Mouse (Mus musculus): ENCODE measurements around the gene Cd44. TPM values are rescaled to one million over a fixed set of nuclear protein-coding genes. Genes with fewer than 3 reads are reported as not detected.

The Cd44 gene
- polyA plus RNA-seq, 1 experiment from 2014 or later = 25.9 TPM

DNA sequence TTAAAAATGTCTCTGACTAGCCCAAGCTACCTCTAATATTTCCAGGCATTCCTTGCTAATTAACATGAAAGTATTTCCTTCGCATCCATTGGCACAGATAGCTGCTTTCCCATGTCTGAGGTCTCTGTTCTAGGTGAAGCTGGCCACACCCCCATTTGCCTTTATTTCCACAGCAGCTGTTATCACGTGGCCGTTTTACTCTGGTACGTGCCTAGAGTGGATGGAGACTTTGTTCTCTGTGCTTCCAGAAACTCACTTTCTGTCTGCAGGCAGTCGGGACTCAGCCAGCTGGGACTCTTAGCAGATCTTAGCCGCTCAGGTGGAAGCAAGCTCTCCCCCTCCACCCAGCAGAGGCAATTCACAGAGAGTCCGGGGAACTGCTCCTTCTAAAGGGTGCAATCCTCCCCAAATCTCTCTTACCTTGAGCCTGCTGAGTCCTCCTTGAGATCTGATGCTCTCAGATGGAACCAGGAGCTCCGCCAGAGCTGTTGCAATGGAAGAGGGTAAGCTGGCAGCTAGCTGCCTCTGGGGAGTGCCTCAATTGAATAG, 39.4 kb upstream of the Cd44 start:
- Histone ChIP-seq H3K4me3 (ENCODE audit: low read depth, low read length) (no peak overlapping the region), H3K27me3 (replicated peaks; ENCODE audit: control insufficient read depth, insufficient read depth, low read length) (no peaks in the 10 kb centered on the region), H3K4me1 (replicated peaks; ENCODE audit: control insufficient read depth, insufficient read depth, low read length) (no peaks in the 10 kb centered on the region), H3K9ac (ENCODE audit: low read depth, low read length) (no peak overlapping the region), H3K27ac (ENCODE audit: low read depth, low read length) (no peak overlapping the region), H3K9me3 (ENCODE audit: control insufficient read depth, low read length) (no peaks in the 10 kb centered on the region), H3K36me3 (ENCODE audit: control insufficient read depth, insufficient read depth, low read length) (no peaks in the 10 kb centered on the region), H3K4me2 (no peak overlapping the region)
- DNase-seq (ENCODE audit: low spot score) (peak; percentile 14), ATAC-seq (replicated peaks; ENCODE audit: low FRiP score) (no peak)
- WGBS = 56% methylated on average over 8 of the region's 8 CpGs

DNA sequence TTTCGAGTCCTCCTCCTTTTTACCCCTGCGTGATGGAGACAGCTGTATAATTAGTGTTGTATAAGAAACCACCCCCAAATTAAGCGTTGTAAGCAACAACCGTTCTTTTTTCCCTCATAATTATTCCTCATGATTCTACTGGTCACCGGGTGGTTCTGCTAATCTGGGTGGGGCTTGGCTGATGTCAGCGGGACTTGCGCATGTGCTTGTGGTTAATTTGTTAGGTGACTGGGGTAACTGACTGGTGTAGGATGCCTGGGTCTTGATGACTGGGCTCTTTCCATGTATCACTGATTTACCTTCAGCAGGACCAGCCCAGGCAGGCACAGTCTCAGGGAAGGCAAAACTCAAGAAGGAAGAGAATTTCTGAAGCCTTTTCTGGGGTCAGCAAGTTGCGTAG, 38.7 kb upstream of the Cd44 start:
- H3K4me2 ChIP-seq = no peak overlapping the region
- no peak overlapping the region for H3K4me3 ChIP-seq (ENCODE audit: low read depth, low read length)
- DNase-seq (ENCODE audit: low spot score) (peak; percentile 25), ATAC-seq (replicated peaks; ENCODE audit: low FRiP score) (no peak)
- H3K27me3 ChIP-seq (replicated peaks; ENCODE audit: control insufficient read depth, insufficient read depth, low read length) = no peaks in the 10 kb centered on the region
- H3K4me1 ChIP-seq (replicated peaks; ENCODE audit: control insufficient read depth, insufficient read depth, low read length) = no peaks in the 10 kb centered on the region
- H3K27ac ChIP-seq (ENCODE audit: low read depth, low read length) = no peak overlapping the region
- no peak overlapping the region for H3K9ac ChIP-seq (ENCODE audit: low read depth, low read length)
- 83% methylated on average over 8 of the region's 8 CpGs for WGBS
- no peaks in the 10 kb centered on the region for H3K36me3 ChIP-seq (ENCODE audit: control insufficient read depth, insufficient read depth, low read length)
- no peaks in the 10 kb centered on the region for H3K9me3 ChIP-seq (ENCODE audit: control insufficient read depth, low read length)

DNA sequence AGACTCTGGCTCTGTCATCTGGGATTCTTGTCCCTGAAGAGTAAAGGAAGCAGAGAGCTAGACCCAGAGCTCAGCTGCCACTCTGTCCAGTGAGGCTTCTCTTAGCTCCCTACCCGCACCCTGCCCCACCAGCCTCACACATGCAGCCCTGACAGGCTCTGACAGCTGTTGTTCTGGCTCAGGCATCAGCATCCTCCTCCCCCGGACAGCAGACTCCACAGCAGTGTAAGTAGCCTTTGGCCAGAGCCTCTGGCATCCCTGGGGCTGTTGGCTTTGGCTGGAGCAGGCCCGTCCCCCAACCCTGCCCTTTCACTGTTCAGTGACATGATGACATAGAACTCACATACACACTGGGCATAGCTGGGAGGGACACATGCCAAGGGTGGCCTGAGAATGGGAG, 35.4 kb upstream of the Cd44 start:
- peak; percentile 29 for DNase-seq (ENCODE audit: low spot score)
- Histone ChIP-seq H3K36me3 (ENCODE audit: control insufficient read depth, insufficient read depth, low read length) (no peaks in the 10 kb centered on the region), H3K9me3 (ENCODE audit: control insufficient read depth, low read length) (no peaks in the 10 kb centered on the region), H3K27me3 (replicated peaks; ENCODE audit: control insufficient read depth, insufficient read depth, low read length) (no peaks in the 10 kb centered on the region), H3K27ac (ENCODE audit: low read depth, low read length) (no peak overlapping the region), H3K4me3 (ENCODE audit: low read depth, low read length) (no peak overlapping the region), H3K4me1 (replicated peaks; ENCODE audit: control insufficient read depth, insufficient read depth, low read length) (no peaks in the 10 kb centered on the region), H3K9ac (ENCODE audit: low read depth, low read length) (no peak overlapping the region), H3K4me2 (no peak overlapping the region)
- no peak for ATAC-seq (replicated peaks; ENCODE audit: low FRiP score)
- 66% methylated on average over 3 of the region's 3 CpGs for WGBS

DNA sequence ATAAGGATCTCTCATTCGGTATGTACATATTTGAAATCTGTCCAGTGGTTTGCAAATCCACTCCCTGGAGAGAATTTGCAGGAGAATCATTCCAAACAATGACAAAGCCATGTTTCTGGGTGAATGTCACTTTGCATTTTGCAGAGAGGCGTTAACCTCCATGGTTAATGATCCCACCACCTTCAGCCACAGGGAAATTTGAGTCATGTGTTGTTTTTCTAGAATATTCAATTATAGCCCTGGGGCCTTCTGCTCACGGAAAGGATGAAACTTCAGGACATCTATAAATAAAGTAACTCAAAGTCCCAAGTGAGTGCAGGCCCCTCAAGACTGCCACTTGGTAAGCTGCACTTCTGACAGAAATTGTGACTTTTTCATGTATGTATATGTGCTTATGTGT, 33.4 kb upstream of the Cd44 start:
- WGBS = 73% methylated on average over 3 of the region's 3 CpGs
- DNase-seq (ENCODE audit: low spot score) = no peak
- Histone ChIP-seq H3K27ac (ENCODE audit: low read depth, low read length) (no peak overlapping the region), H3K4me2 (no peak overlapping the region), H3K9ac (ENCODE audit: low read depth, low read length) (no peak overlapping the region), H3K4me1 (replicated peaks; ENCODE audit: control insufficient read depth, insufficient read depth, low read length) (no peaks in the 10 kb centered on the region), H3K9me3 (ENCODE audit: control insufficient read depth, low read length) (no peaks in the 10 kb centered on the region), H3K4me3 (ENCODE audit: low read depth, low read length) (no peak overlapping the region), H3K36me3 (ENCODE audit: control insufficient read depth, insufficient read depth, low read length) (no peaks in the 10 kb centered on the region), H3K27me3 (replicated peaks; ENCODE audit: control insufficient read depth, insufficient read depth, low read length) (no peaks in the 10 kb centered on the region)
- no peak for ATAC-seq (replicated peaks; ENCODE audit: low FRiP score)

DNA sequence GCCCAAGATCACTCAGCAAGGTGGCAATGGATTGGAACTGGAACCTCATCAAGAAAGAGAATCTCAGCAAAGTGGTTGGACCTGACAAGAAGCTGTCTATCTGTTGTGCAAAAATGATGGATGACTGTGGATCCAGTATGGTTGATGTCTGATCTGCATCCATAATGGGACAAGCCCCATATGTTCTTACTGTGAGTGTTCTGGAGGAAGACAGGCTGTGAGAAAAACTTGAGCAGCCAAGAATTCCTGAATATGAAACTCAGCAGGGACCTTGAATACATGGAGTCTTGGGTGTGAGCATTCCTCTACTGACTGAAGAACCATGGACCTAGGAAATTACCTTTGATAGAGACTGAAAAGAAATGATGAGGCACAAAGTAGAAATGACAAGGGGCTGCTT, 32.3 kb upstream of the Cd44 start:
- Histone ChIP-seq H3K4me2 (no peak overlapping the region), H3K4me1 (replicated peaks; ENCODE audit: control insufficient read depth, insufficient read depth, low read length) (no peaks in the 10 kb centered on the region), H3K27me3 (replicated peaks; ENCODE audit: control insufficient read depth, insufficient read depth, low read length) (no peaks in the 10 kb centered on the region), H3K27ac (ENCODE audit: low read depth, low read length) (no peak overlapping the region), H3K36me3 (ENCODE audit: control insufficient read depth, insufficient read depth, low read length) (no peaks in the 10 kb centered on the region), H3K4me3 (ENCODE audit: low read depth, low read length) (no peak overlapping the region), H3K9ac (ENCODE audit: low read depth, low read length) (no peak overlapping the region), H3K9me3 (ENCODE audit: control insufficient read depth, low read length) (no peaks in the 10 kb centered on the region)
- ATAC-seq (replicated peaks; ENCODE audit: low FRiP score) (no peak), DNase-seq (ENCODE audit: low spot score) (no peak)

DNA sequence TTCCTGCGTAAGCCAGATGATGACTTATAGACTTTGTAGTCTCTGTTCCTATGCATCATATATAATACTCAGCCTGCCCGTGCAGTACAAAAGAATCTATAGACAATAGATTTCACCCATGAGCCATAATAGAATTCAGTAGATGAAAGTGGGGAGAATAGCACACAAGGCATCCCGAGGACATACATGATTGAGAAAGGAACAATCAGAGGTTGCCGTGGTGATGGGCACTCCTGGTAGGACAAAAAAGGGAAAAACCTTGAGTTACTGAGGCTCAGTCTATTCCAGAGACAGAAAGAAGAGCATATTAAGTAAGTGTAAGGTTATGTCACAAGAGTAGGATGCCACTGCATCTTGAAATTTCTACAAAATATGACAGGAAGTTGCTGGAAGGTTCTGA, 31.7 kb upstream of the Cd44 start:
- no peak overlapping the region for H3K27ac ChIP-seq (ENCODE audit: low read depth, low read length)
- H3K27me3 ChIP-seq (replicated peaks; ENCODE audit: control insufficient read depth, insufficient read depth, low read length) = no peaks in the 10 kb centered on the region
- WGBS = 83% methylated on average over 4 of the region's 4 CpGs
- no peak overlapping the region for H3K4me2 ChIP-seq
- DNase-seq (ENCODE audit: low spot score) = no peak
- H3K4me1 ChIP-seq (replicated peaks; ENCODE audit: control insufficient read depth, insufficient read depth, low read length) = no peaks in the 10 kb centered on the region
- no peak overlapping the region for H3K9ac ChIP-seq (ENCODE audit: low read depth, low read length)
- H3K9me3 ChIP-seq (ENCODE audit: control insufficient read depth, low read length) = no peaks in the 10 kb centered on the region
- no peak for ATAC-seq (replicated peaks; ENCODE audit: low FRiP score)
- H3K36me3 ChIP-seq (ENCODE audit: control insufficient read depth, insufficient read depth, low read length) = no peaks in the 10 kb centered on the region
- H3K4me3 ChIP-seq (ENCODE audit: low read depth, low read length) = no peak overlapping the region

DNA sequence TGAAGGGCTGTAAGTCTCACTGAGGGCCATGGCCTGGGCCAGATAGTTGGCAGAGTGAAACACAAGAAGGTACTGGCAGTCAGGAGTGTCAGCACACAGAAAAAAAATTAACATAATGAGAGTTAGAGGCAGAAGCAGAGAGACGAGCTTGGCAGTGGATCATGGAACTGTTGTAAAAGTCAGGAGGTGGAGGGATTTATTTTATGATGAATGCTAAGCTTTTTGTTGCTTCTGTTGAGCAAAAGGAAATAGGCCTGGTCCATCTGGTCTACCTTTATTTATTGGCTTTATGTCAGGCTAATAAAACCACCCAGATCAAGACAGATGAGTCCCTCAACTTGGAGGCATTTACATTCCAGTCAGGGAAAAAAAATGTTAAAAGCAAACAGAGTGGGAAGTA, 31.2 kb upstream of the Cd44 start:
- WGBS = 48% methylated on average over 1 of the region's 1 CpGs
- no peak overlapping the region for H3K4me3 ChIP-seq (ENCODE audit: low read depth, low read length)
- no peaks in the 10 kb centered on the region for H3K4me1 ChIP-seq (replicated peaks; ENCODE audit: control insufficient read depth, insufficient read depth, low read length)
- H3K36me3 ChIP-seq (ENCODE audit: control insufficient read depth, insufficient read depth, low read length) = no peaks in the 10 kb centered on the region
- no peak overlapping the region for H3K27ac ChIP-seq (ENCODE audit: low read depth, low read length)
- DNase-seq (ENCODE audit: low spot score) (no peak), ATAC-seq (replicated peaks; ENCODE audit: low FRiP score) (no peak)
- no peaks in the 10 kb centered on the region for H3K9me3 ChIP-seq (ENCODE audit: control insufficient read depth, low read length)
- H3K9ac ChIP-seq (ENCODE audit: low read depth, low read length) = no peak overlapping the region
- no peak overlapping the region for H3K4me2 ChIP-seq
- no peaks in the 10 kb centered on the region for H3K27me3 ChIP-seq (replicated peaks; ENCODE audit: control insufficient read depth, insufficient read depth, low read length)

DNA sequence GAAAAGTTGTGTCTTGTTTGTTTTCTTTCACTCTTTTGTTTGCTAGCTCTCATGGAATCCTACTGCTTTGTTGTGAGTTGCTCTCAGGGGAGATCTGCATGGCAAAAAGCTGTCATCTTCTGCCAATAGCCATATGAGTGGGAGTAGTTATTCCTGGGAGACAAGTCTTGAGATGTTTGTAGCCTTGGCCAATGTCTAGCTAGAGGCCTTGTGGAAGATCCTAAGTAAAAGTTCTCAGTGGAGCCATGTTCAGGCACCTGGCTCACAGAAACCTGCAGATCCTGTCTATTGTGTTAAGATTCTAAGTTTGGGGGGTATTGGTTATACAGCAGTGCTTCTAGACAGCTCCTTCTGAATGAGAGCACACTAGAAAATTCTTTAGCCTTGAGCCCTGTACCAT, 26.7 kb upstream of the Cd44 start:
- ATAC-seq (replicated peaks; ENCODE audit: low FRiP score) (no peak), DNase-seq (ENCODE audit: low spot score) (no peak)
- no peak overlapping the region for H3K4me2 ChIP-seq
- no peak overlapping the region for H3K27ac ChIP-seq (ENCODE audit: low read depth, low read length)
- no peaks in the 10 kb centered on the region for H3K4me1 ChIP-seq (replicated peaks; ENCODE audit: control insufficient read depth, insufficient read depth, low read length)
- H3K27me3 ChIP-seq (replicated peaks; ENCODE audit: control insufficient read depth, insufficient read depth, low read length) = no peaks in the 10 kb centered on the region
- no peak overlapping the region for H3K4me3 ChIP-seq (ENCODE audit: low read depth, low read length)
- no peaks in the 10 kb centered on the region for H3K9me3 ChIP-seq (ENCODE audit: control insufficient read depth, low read length)
- no peak overlapping the region for H3K9ac ChIP-seq (ENCODE audit: low read depth, low read length)
- H3K36me3 ChIP-seq (ENCODE audit: control insufficient read depth, insufficient read depth, low read length) = no peaks in the 10 kb centered on the region

DNA sequence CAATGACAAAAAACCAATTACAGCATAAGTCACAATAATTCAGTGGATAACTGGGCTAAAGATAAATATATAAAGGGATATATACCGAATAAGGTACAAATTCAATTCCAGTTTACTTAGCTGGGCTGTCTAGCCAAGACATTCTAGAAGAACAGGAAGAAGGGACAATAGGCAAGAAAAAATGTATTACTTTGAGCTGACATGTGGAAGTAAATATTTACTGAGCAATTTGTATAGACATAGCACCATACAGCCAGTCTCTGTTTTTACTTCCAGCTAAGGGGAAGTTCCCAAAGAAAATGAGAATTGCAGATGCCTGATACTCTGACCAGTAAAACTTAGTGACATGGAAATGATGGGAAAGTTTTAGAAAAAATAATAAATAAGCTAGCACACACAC, 23.0 kb upstream of the Cd44 start:
- no peak overlapping the region for H3K27ac ChIP-seq (ENCODE audit: low read depth, low read length)
- H3K9ac ChIP-seq (ENCODE audit: low read depth, low read length) = no peak overlapping the region
- DNase-seq (ENCODE audit: low spot score) (no peak), ATAC-seq (replicated peaks; ENCODE audit: low FRiP score) (no peak)
- no peaks in the 10 kb centered on the region for H3K9me3 ChIP-seq (ENCODE audit: control insufficient read depth, low read length)
- H3K27me3 ChIP-seq (replicated peaks; ENCODE audit: control insufficient read depth, insufficient read depth, low read length) = no peaks in the 10 kb centered on the region
- WGBS = 89% methylated on average over 1 of the region's 1 CpGs
- H3K4me2 ChIP-seq = no peak overlapping the region
- no peak overlapping the region for H3K4me3 ChIP-seq (ENCODE audit: low read depth, low read length)
- no peaks in the 10 kb centered on the region for H3K36me3 ChIP-seq (ENCODE audit: control insufficient read depth, insufficient read depth, low read length)
- no peaks in the 10 kb centered on the region for H3K4me1 ChIP-seq (replicated peaks; ENCODE audit: control insufficient read depth, insufficient read depth, low read length)

All from liver, embryonic 11.5 days (tissue).